Mouse (Mus musculus) testis, adult 2 months (tissue): Measurements from ENCODE around the gene Hnrnpa2b1. TPM values are rescaled to one million over a fixed set of nuclear protein-coding genes. Genes with fewer than 3 reads are reported as not detected.

Experiments used
- H3K27ac ChIP-seq: fragments of 200-500 bp; 2 replicates; pipeline ENCODE4 v1.5.1; 2012; ENCODE audit warnings: low read depth, low read length; ENCODE audit not compliant: control insufficient read depth, insufficient read depth
- H3K27me3 ChIP-seq: fragments of 200-500 bp; 2 replicates; pipeline ENCODE4 v1.6.1; 2012; ENCODE audit warnings: mild to moderate bottlenecking, low read length, moderate library complexity; ENCODE audit not compliant: control insufficient read depth, insufficient read depth
- H3K36me3 ChIP-seq: fragments of 200-500 bp; 2 replicates; pipeline ENCODE4 v1.6.1; 2012; ENCODE audit warnings: mild to moderate bottlenecking, low read length; ENCODE audit not compliant: control insufficient read depth, insufficient read depth
- H3K4me1 ChIP-seq: fragments of 200-500 bp; 2 replicates; pipeline ENCODE4 v1.6.1; 2012; ENCODE audit warnings: low read length; ENCODE audit not compliant: control insufficient read depth, insufficient read depth
- H3K4me3 ChIP-seq: fragments of 200-500 bp; 2 replicates; pipeline ENCODE4 v1.5.1; 2012; ENCODE audit warnings: low read depth, mild to moderate bottlenecking, low read length, moderate library complexity, mixed read lengths; ENCODE audit not compliant: control insufficient read depth
- CTCF ChIP-seq: fragments of 200-500 bp; IDR thresholded peaks from 2 replicates; pipeline ENCODE4 v1.5.1; 2012; ENCODE audit warnings: low read depth, mild to moderate bottlenecking, inconsistent platforms, low read length, moderate library complexity; ENCODE audit not compliant: control insufficient read depth, insufficient read depth, insufficient replicate concordance
- POLR2A ChIP-seq: fragments of 200-500 bp; IDR thresholded peaks from 2 replicates; pipeline ENCODE4 v1.6.1; 2012; ENCODE audit warnings: low read depth, mild to moderate bottlenecking, inconsistent platforms, low read length, moderate library complexity; ENCODE audit not compliant: control insufficient read depth
- polyA plus RNA-seq: library from polyadenylated mRNA; depleted of rRNA; stranded (reverse); fragments of >200 nt; gene quantifications from 2 replicates; pipeline ENCODE4 v1.2.3, GENCODE M21; 2012; rRNA removed

Gene Hnrnpa2b1
- polyA plus RNA-seq, 1 experiment, result 158 TPM

- H3K4me3 ChIP-seq, result no peak overlapping the region
- TF ChIP-seq POLR2A (no peak), CTCF (no peak)
- H3K27ac ChIP-seq, result no peak overlapping the region
- H3K4me1 ChIP-seq, result peaks cover 3% of the 10 kb centered on the region; the same call in 1 of the 2 replicates
- H3K27me3 ChIP-seq, result no peaks in the 10 kb centered on the region
- no peaks in the 10 kb centered on the region for H3K36me3 ChIP-seq
Measured at GRCm38 (mm10) chr6:51424537-51424936, 45.2 kb downstream of the Hnrnpa2b1 start.

DNA sequence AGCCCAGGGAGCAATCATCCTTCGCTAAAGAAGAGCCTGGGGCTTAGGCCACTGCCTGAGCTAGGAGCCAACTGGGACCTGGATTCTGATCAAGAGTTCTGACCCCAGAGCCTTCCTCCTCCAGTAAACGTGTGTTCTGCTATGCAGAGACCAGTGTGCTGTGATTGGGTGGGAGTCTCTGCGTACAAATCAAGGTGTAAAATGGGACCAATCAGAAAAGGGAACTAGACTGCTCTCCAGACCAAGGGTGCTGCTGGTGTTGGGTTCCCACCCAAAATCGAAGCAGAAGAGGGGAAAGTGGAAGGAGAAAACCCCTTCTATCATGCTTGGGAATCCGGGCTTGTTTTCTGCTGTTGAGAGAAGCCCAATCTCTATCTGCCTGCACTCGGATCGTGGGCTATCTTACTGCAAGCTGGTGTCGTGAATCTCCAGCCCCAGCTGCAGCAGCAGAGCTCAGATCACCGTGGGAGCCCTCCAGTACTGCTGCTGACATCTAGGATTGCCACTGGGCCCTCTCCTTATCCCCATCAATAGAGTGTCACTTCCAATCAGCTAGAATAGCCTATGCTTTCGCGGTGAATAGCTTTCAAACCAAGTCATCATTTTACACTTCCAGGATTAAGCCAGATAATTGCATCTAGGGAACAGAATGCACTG lies 46.1 kb downstream of the Hnrnpa2b1 start:
- no peak overlapping the region for H3K27ac ChIP-seq
- H3K36me3 ChIP-seq, result no peaks in the 10 kb centered on the region
- TF ChIP-seq CTCF (no peak), POLR2A (no peak)
- no peaks in the 10 kb centered on the region for H3K27me3 ChIP-seq
- no peak overlapping the region for H3K4me3 ChIP-seq
- peaks cover 3% of the 10 kb centered on the region; the same call in 1 of the 2 replicates for H3K4me1 ChIP-seq

DNA sequence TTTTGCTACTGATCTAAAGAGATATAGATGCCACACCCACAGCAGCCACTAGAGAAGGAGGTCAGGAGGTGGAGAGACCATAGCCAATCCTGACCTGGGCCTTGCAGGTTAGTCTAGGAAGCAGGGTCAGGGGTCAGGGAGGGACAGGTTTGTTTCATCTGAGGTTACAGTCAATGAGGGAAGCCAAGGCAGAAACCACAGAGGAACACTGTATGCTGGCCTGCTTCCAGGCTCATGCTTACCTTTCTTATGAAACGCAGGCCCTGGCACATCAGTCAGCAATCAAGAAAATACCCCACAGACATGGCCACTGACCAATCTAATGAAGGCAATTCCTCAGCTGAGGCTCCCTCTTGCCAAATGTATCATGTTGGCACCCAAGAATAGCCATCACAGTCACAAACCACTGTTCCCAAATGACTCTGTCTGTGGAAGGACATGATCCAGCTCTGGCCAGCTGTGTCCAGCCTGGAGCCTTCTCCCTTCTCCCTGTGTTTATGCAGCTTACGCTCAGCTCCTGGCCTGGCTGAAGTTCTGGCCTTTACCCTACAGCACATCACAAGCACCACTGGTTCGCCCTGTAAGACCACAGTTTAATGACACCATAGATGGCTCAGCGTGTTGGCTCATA lies 52.3 kb downstream of the Hnrnpa2b1 start:
- Histone ChIP-seq H3K36me3 (no peaks in the 10 kb centered on the region), H3K4me1 (peaks cover 3% of the 10 kb centered on the region; the same call in 1 of the 2 replicates), H3K4me3 (no peak overlapping the region), H3K27me3 (no peaks in the 10 kb centered on the region), H3K27ac (no peak overlapping the region)
- no peak for TF ChIP-seq POLR2A
- no peak for TF ChIP-seq CTCF

DNA sequence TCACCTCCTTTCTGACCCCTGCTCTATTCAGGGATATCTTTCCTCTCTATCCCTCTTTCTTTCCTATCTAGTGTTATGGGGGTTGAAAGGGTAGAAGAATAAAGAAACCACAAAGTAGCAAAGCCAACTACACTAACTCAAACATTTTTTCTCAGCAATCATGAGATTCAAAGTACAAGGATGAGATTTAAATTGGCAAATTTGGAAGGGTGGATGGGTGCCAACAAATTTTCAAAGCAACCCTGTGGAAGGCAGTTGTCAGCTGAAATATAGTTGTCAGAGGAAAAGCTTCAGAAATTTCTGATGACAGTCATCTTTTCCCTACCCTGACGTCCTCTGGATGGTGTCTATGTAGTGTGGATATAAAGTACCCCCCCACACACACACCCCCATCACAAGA lies 53.3 kb downstream of the Hnrnpa2b1 start:
- Histone ChIP-seq H3K4me3 (no peak overlapping the region), H3K27ac (no peak overlapping the region), H3K27me3 (no peaks in the 10 kb centered on the region), H3K4me1 (no peaks in the 10 kb centered on the region), H3K36me3 (no peaks in the 10 kb centered on the region)
- TF ChIP-seq CTCF (no peak), POLR2A (no peak)

Other genes starting within 250 kb of the Hnrnpa2b1 start
- gene Nfe2l3, start 37.2 kb downstream of the Hnrnpa2b1 start, polyA plus RNA-seq, result 0.76 and 1.1 TPM in 2 replicates
- 6.7 and 8.2 TPM in 2 replicates for gene Cbx3, start 466 bp upstream of the Hnrnpa2b1 start, polyA plus RNA-seq
- 1.5 and 1.7 TPM in 2 replicates for gene Snx10, start 54.0 kb upstream of the Hnrnpa2b1 start, polyA plus RNA-seq